In the genomic region with DNA sequence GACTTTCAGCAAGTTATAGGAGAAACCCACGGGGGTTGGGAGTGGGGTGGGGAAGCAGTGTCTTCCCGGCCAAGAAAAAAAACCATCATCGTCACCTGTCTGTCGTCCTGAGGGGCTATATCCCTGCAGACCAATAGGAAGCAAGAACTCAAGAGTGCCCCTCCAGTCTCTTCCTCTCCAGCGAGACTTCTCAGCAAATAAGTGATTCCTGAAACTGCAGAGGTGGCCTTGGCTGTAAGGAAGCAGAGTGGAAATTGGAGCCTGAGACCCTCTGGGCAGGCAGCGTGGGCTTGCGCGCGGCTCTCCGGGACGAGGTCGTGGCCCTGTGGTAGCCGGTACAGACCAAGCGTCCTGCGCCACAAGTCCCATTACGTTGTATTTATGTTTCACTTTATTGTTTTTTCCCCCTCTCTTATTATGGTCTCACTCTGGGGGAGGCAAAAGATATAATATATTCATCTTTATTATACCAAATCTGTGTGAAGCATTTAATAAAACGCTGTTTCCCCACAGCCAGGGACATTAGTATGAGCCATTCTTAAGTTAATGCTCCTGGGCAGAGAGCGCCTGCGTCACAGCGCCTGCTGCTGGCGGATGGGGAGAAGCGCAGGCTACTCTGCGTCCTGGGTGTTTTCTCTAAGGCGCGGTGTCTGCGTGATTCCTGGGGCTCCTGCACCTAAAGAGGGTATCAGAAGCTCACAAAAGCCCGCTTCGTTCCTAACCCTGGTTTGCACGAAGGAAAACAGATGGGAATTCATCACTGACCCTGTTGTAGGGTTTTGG, we compare ENCODE assay signal across 9 mouse cellular contexts. TPM values are rescaled to one million over a fixed set of nuclear protein-coding genes. Genes with fewer than 3 reads are reported as not detected.
DNase-seq lines count a peak whose midpoint lies in the region; ATAC-seq and TF ChIP-seq lines count a peak whose summit lies in the region.
"Had no signal": no experiment of that assay in that cellular context is flagged by ENCODE, and none has a peak within 500 bp of the region (broad histone marks: within the 10 kb centered on the region; RNA-seq: fewer than 3 reads in every experiment).

No protein-coding gene starts in this region.

- DNase-seq in heart, adult 2 months = peak in 1 of 2 experiments; percentile 57
- no peak for DNase-seq in heart, postnatal 25 days (ENCODE audit: low spot score)
- DNase-seq in B cell, adult 2 months = peak; percentile 67 to 70
- DNase-seq in adrenal gland, postnatal 25 days = peak; percentile 55
- no peak for DNase-seq in layer of hippocampus, postnatal 25 days (ENCODE audit: extremely low spot score in 1 of 2, low spot score in 1 of 2)
- no peak for DNase-seq in layer of hippocampus, postnatal 14 days (ENCODE audit: low spot score in 2 of 2)

- H3K27me3 ChIP-seq in heart, adult 2 months (ENCODE audit: control insufficient read depth, insufficient read depth, low read length) = peaks cover 38% of the 10 kb centered on the region
- peaks cover 74% of the 10 kb centered on the region for H3K27me3 ChIP-seq in hindbrain, embryonic 15.5 days

- TF ChIP-seq CTCF in heart, adult 2 months (IDR thresholded peaks at IDR 0.05) = peak; percentile 99; the same call in 1 of the 2 replicates

- H3K4me3 ChIP-seq in heart, adult 2 months = no peak overlapping the region
- no peak overlapping the region for H3K4me3 ChIP-seq in hindbrain, embryonic 15.5 days
- H3K4me3 ChIP-seq: liver, embryonic 15.5 days had no signal

- 8% methylated on average over 29 of the region's 29 CpGs for whole genome bisulfite sequencing in heart, adult 2 months
- WGBS in hindbrain, embryonic 15.5 days = 4% methylated on average over 29 of the region's 29 CpGs

- H3K4me1 ChIP-seq in heart, adult 2 months (ENCODE audit: control insufficient read depth, insufficient read depth, low read length) = peaks cover 2% of the 10 kb centered on the region
- H3K4me1 ChIP-seq in hindbrain, embryonic 15.5 days (replicated peaks) = peaks cover 24% of the 10 kb centered on the region
- H3K4me1 ChIP-seq: liver, embryonic 15.5 days had no signal

- no peak for TF ChIP-seq POLR2A in heart, adult 2 months (IDR thresholded peaks at IDR 0.05; ENCODE audit: insufficient read depth, low read depth, low read length)

- no peak overlapping the region for H3K9ac ChIP-seq in heart, adult 2 months (ENCODE audit: low read depth, low read length)
- no peak overlapping the region for H3K9ac ChIP-seq in hindbrain, embryonic 15.5 days
- H3K9ac ChIP-seq: liver, embryonic 15.5 days had no signal

- H3K36me3 ChIP-seq in heart, adult 2 months (ENCODE audit: control insufficient read depth, insufficient read depth, low read length) = no peaks in the 10 kb centered on the region
- no peaks in the 10 kb centered on the region for H3K36me3 ChIP-seq in hindbrain, embryonic 15.5 days
- H3K36me3 ChIP-seq: liver, embryonic 15.5 days had no signal

- H3K79me2 ChIP-seq in heart, adult 2 months (replicated peaks; ENCODE audit: control insufficient read depth, insufficient read depth, low read length) = no peaks in the 10 kb centered on the region

- H3K9me3 ChIP-seq in hindbrain, embryonic 15.5 days = no peaks in the 10 kb centered on the region
- H3K9me3 ChIP-seq: liver, embryonic 15.5 days had no signal

- TF ChIP-seq EP300 in heart, adult 2 months (IDR thresholded peaks at IDR 0.05; ENCODE audit: insufficient read depth, low read depth, low read length) = no peak

- H3K4me2 ChIP-seq in hindbrain, embryonic 15.5 days = peak overlapping the region; percentile 24; the same call in 1 of the 2 replicates
- H3K4me2 ChIP-seq: liver, embryonic 15.5 days had no signal

- no peak overlapping the region for H3K27ac ChIP-seq in heart, adult 2 months
- no peak overlapping the region for H3K27ac ChIP-seq in hindbrain, embryonic 15.5 days (replicated peaks)
- H3K27ac ChIP-seq: liver, embryonic 15.5 days had no signal

- ATAC-seq in hindbrain, embryonic 15.5 days (ENCODE audit: low FRiP score, low read depth) = no peak
- peak; percentile 52; the same call in 1 of the 2 replicates for ATAC-seq in monocyte, adult 5-6 weeks (replicated peaks; ENCODE audit: insufficient number of reproducible peaks, low FRiP score, low TSS enrichment, poor library complexity, severe bottlenecking)

- intact Hi-C loops in heart, adult 2 months (cut with DNase I) = loop anchor here (2.0 kb wide), 2 partner anchors 17 to 59 kb away; no protein-coding TSS in a partner anchor
- intact Hi-C loops in heart, postnatal 25 days (cut with DNase I) = loop anchor here (2.0 kb wide), 1 partner anchor 23 kb away; no protein-coding TSS in a partner anchor

RNA-seq across cellular contexts. Expression of gene Lbx1, which starts 8.5 kb away (rescaled TPM):
- total RNA-seq in heart, adult 2 months (2021) = under 1 TPM in 1 of 2 experiments, not detected in 1; 0.14 TPM
- polyA plus RNA-seq in heart, adult 2 months (2012; rRNA removed) = not detected in 2 replicates
- total RNA-seq in heart, postnatal 25 days (2021) = under 1 TPM in 1 of 2 experiments, not detected in 1; 0.29 TPM
- not detected in 2 replicates for total RNA-seq in adrenal gland, postnatal 25 days (2021)
- polyA plus RNA-seq in hindbrain, embryonic 15.5 days (2015; fragmentation: Nextera tagmentation; extraction: Ambion mirVana) = 9.9 and 12.2 TPM in 2 replicates
- not detected in 3 replicates for total RNA-seq in monocyte, adult 5-6 weeks (2017)
- total RNA-seq in layer of hippocampus, postnatal 25 days (2021) = not detected
- not detected for total RNA-seq in layer of hippocampus, postnatal 14 days (2021)
- polyA plus RNA-seq: liver, embryonic 15.5 days had no signal

Comparison
In these comparisons a context has a peak if more than half of its experiments do, and no peak if none do; other contexts are left out.
1. DNase-seq: peak in B cell, adult 2 months (2 of 2) and adrenal gland, postnatal 25 days (single experiment); none in heart, postnatal 25 days (single experiment), layer of hippocampus, postnatal 25 days (0 of 2) and layer of hippocampus, postnatal 14 days (0 of 2).